Mouse (Mus musculus): ENCODE results near the gene 9130230L23Rik.

GRCm38 (mm10) chr5:65956144-65957008 is 47.7 kb downstream of the 9130230L23Rik start:
- TF ChIP-seq POLR2A (IDR thresholded peaks at IDR 0.05; ENCODE audit: insufficient read depth, low read depth, low read length) = no peak
- TF ChIP-seq CTCF (IDR thresholded peaks at IDR 0.05; ENCODE audit: insufficient read depth, low read depth, low read length) = no peak
